Mouse (Mus musculus) heart, adult 2 months (tissue): ENCODE data around the gene Zfp365.

Experiments used
- CTCF ChIP-seq: fragments of 200-600 bp; IDR thresholded peaks from 2 replicates; pipeline ENCODE4 v1.8.1; 2022; ENCODE audit warnings: antibody characterized with exemption, mild to moderate bottlenecking, moderate library complexity
- EP300 ChIP-seq: fragments of 200-500 bp; IDR thresholded peaks from 2 replicates; pipeline ENCODE4 v1.6.1; 2011; ENCODE audit warnings: low read depth, low read length, control low read depth; ENCODE audit not compliant: insufficient read depth
- POLR2A ChIP-seq: fragments of 200-500 bp; IDR thresholded peaks from 2 replicates; pipeline ENCODE4 v1.6.1; 2011; ENCODE audit warnings: mild to moderate bottlenecking, low read depth, low read length, control low read depth; ENCODE audit not compliant: insufficient read depth

DNA sequence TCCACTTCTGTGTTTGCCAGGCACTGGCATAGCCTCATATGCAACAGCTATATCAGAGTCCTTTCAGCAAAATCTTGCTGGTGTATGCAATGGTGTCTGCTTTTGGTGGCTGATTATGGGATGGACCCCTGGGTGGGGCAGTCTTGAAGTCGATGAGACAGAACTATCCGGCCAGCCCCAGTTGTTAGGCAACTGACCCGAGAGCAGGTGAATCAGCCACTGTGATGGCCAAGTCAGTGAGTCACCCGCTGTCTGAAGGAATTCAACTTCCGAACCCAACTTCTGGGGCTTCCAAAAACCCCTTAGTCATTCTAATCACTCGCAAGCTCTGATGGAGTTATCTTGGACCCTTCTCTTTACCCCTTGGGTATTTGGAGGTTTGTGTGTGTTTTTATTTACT is 46.6 kb downstream of the Zfp365 start:
- TF ChIP-seq CTCF = no peak
- TF ChIP-seq POLR2A = no peak
- no peak for TF ChIP-seq EP300
